Comparison of ENCODE assay signal across 31 mouse cellular contexts in the genomic region with DNA sequence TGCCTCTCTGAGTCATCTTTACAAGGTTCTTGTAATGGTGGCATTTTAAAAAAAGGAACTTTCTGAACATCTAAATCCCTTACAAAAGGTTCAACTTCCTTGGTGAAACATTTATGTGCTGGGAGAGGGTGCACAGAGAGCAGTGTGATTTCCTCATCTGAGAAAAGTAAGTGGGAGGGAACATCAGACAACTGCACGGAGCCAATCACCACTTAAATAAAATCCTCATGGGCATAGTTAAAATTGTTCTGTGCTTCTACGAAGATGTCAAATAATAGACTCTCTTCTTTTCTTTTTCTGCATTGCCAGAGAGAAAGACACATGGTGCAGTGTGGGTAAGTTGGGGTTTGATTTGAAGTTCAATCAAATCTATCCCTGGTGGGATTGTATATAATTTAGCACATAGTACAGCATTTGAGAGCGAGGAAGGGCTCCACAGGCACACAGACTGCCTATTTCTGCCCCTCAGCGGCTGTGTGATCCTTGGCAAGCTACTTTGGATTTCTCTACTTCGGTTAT. TPM values are rescaled to one million over a fixed set of nuclear protein-coding genes. Genes with fewer than 3 reads are reported as not detected.
"Had no signal": no experiment of that assay in that cellular context is flagged by ENCODE, and none has a peak within 500 bp of the region (broad histone marks: within the 10 kb centered on the region; RNA-seq: fewer than 3 reads in every experiment).

No protein-coding gene starts in this region.

- DNase-seq: gastrocnemius, postnatal 14 days; gastrocnemius, postnatal 36 days; heart, adult 2 months; heart, postnatal 14 days; heart, postnatal 36 days; kidney, adult 11 months; kidney, adult 2 months; kidney, adult 9 months; kidney, postnatal 14 days; kidney, postnatal 36 days; layer of hippocampus, adult 9-11 months; layer of hippocampus, postnatal 36 days; left cerebral cortex, postnatal 4 days; liver, embryonic 13.5 days had no signal

- H3K4me2 ChIP-seq: heart, embryonic 11.5 days; heart, embryonic 13.5 days; heart, embryonic 15.5 days; hindbrain, embryonic 13.5 days; hindbrain, embryonic 15.5 days; kidney, embryonic 15.5 days; limb, embryonic 13.5 days; limb, embryonic 15.5 days; liver, embryonic 13.5 days had no signal

- H3K27me3 ChIP-seq: hindbrain, embryonic 15.5 days; kidney, embryonic 15.5 days; limb, embryonic 13.5 days; liver, embryonic 13.5 days had no signal

- H3K27ac ChIP-seq: heart, adult 2 months; heart, embryonic 13.5 days; heart, embryonic 15.5 days; hindbrain, embryonic 13.5 days; hindbrain, embryonic 15.5 days; hindbrain, postnatal 0 days; kidney, embryonic 15.5 days; kidney, postnatal 0 days; limb, embryonic 13.5 days; limb, embryonic 15.5 days; liver, embryonic 13.5 days had no signal

- ATAC-seq: hindbrain, postnatal 0 days; intestine, embryonic 16.5 days had no signal

- H3K4me3 ChIP-seq: heart, adult 2 months; heart, embryonic 13.5 days; heart, embryonic 15.5 days; hindbrain, embryonic 13.5 days; hindbrain, embryonic 15.5 days; kidney, embryonic 15.5 days; limb, embryonic 13.5 days; limb, embryonic 15.5 days; liver, embryonic 13.5 days had no signal

- H3K36me3 ChIP-seq: heart, embryonic 13.5 days; heart, embryonic 15.5 days; hindbrain, embryonic 13.5 days; hindbrain, embryonic 15.5 days; kidney, embryonic 15.5 days; limb, embryonic 13.5 days; limb, embryonic 15.5 days; liver, embryonic 13.5 days had no signal

- H3K9ac ChIP-seq: heart, embryonic 13.5 days; heart, embryonic 15.5 days; hindbrain, embryonic 13.5 days; hindbrain, embryonic 15.5 days; kidney, embryonic 15.5 days; limb, embryonic 13.5 days; limb, embryonic 15.5 days; liver, embryonic 13.5 days had no signal

- H3K4me1 ChIP-seq: heart, embryonic 13.5 days; heart, embryonic 15.5 days; hindbrain, embryonic 13.5 days; hindbrain, embryonic 15.5 days; kidney, embryonic 15.5 days; limb, embryonic 13.5 days; limb, embryonic 15.5 days; liver, embryonic 13.5 days had no signal

- H3K9me3 ChIP-seq: heart, embryonic 13.5 days; heart, embryonic 15.5 days; hindbrain, embryonic 13.5 days; hindbrain, embryonic 15.5 days; kidney, embryonic 15.5 days; limb, embryonic 13.5 days; limb, embryonic 15.5 days; liver, embryonic 13.5 days had no signal

RNA-seq across cellular contexts. Expression of a gene that starts 13.4 kb away (rescaled TPM):
- total RNA-seq: gastrocnemius, adult 18-20 months; gastrocnemius, adult 8-10 months; gastrocnemius, postnatal 14 days; gastrocnemius, postnatal 36 days; heart, adult 2 months; heart, postnatal 14 days; heart, postnatal 36 days; hematopoietic stem cell, adult 5-6 weeks; liver, adult 2 months had no signal
- polyA plus RNA-seq: gonadal fat pad, adult 2 months; heart, adult 2 months; heart, embryonic 13.5 days; kidney, adult 2 months; limb, embryonic 11.5 days; liver, adult 2 months; liver, embryonic 13.5 days had no signal
